Mouse (Mus musculus) midbrain, embryonic 12.5 days (tissue): Measurements from ENCODE around the gene Alg12. TPM values are rescaled to one million over a fixed set of nuclear protein-coding genes. Genes with fewer than 3 reads are reported as not detected.

Source experiments
- ATAC-seq: fragments of 200-750 bp; cut with Nextera tagmentation; 2 replicates; pipeline ENCODE4 v1.8.0; 2017; ENCODE audit warnings: low read depth, moderate TSS enrichment, moderate library complexity; ENCODE audit not compliant: low FRiP score
- H3K27ac ChIP-seq: fragments of 300-500 bp; sonication (generic); replicated peaks from 2 replicates; pipeline ENCODE4 v1.5.1; 2016; ENCODE audit warnings: mild to moderate bottlenecking
- H3K27me3 ChIP-seq: fragments of 300-500 bp; sonication (generic); 2 replicates; pipeline ENCODE4 v1.6.1; 2016; ENCODE audit warnings: mild to moderate bottlenecking
- H3K36me3 ChIP-seq: fragments of 300-500 bp; sonication (generic); 2 replicates; pipeline ENCODE4 v1.6.1; 2016
- H3K4me1 ChIP-seq: fragments of 300-500 bp; sonication (generic); 2 replicates; pipeline ENCODE4 v1.6.1; 2016
- H3K4me2 ChIP-seq: fragments of 300-500 bp; sonication (generic); replicated peaks from 2 replicates; pipeline ENCODE4 v1.6.1; 2016; ENCODE audit warnings: mild to moderate bottlenecking, moderate library complexity
- H3K4me3 ChIP-seq: fragments of 300-500 bp; sonication (generic); 2 replicates; pipeline ENCODE4 v1.5.1; 2016; ENCODE audit warnings: mild to moderate bottlenecking
- H3K9ac ChIP-seq: fragments of 300-500 bp; sonication (generic); replicated peaks from 2 replicates; pipeline ENCODE4 v1.6.1; 2016; ENCODE audit warnings: mild to moderate bottlenecking, moderate library complexity
- H3K9me3 ChIP-seq: fragments of 300-500 bp; sonication (generic); 2 replicates; pipeline ENCODE4 v1.6.1; 2016; ENCODE audit warnings: mild to moderate bottlenecking
- WGBS: fragments of 180-500 bp; shearing (Covaris S2); methylation state at CpG from one replicate; pipeline ENCODE4 v1.1.7; 2016; 5-methylcytosine and 5-hydroxymethylcytosine counted together
- polyA plus RNA-seq: library from polyadenylated mRNA; unstranded; fragments of >200 nt; fragmentation: Nextera tagmentation; extraction: Ambion mirVana; gene quantifications from 2 replicates; pipeline ENCODE4 v1.2.1, GENCODE M21; 2016

Gene Alg12
- polyA plus RNA-seq, 1 experiment from 2014 or later = 8.3 TPM

- H3K4me1 ChIP-seq = peaks cover 25% of the 10 kb centered on the region
- WGBS = 42% methylated on average over 9 of the region's 9 CpGs
- H3K9ac ChIP-seq = no peak overlapping the region
- peak; percentile 20; the same call in 1 of the 2 replicates for ATAC-seq
- H3K27me3 ChIP-seq = peaks cover 27% of the 10 kb centered on the region; the same call in 1 of the 2 replicates
- H3K4me2 ChIP-seq = no peak overlapping the region
- H3K4me3 ChIP-seq = no peak overlapping the region
- H3K27ac ChIP-seq = peak overlapping the region; percentile 4; the same call in 1 of the 2 replicates
- H3K9me3 ChIP-seq = no peaks in the 10 kb centered on the region
- no peaks in the 10 kb centered on the region for H3K36me3 ChIP-seq
Observed at GRCm38 (mm10) chr15:88839271-88839670, 20.2 kb upstream of the Alg12 start.

GRCm38 (mm10) chr15:88837977-88838376 lies 18.9 kb upstream of the Alg12 start:
- peaks cover 25% of the 10 kb centered on the region for H3K4me1 ChIP-seq
- H3K9me3 ChIP-seq = no peaks in the 10 kb centered on the region
- H3K36me3 ChIP-seq = no peaks in the 10 kb centered on the region
- H3K9ac ChIP-seq = peak overlapping the region; percentile 53
- H3K4me2 ChIP-seq = peak overlapping the region; percentile 81
- no peak overlapping the region for H3K27ac ChIP-seq
- no peak for ATAC-seq
- H3K27me3 ChIP-seq = peaks cover 27% of the 10 kb centered on the region; the same call in 1 of the 2 replicates
- 2% methylated on average over 11 of the region's 11 CpGs for WGBS
- H3K4me3 ChIP-seq = peak overlapping the region; percentile 45

DNA sequence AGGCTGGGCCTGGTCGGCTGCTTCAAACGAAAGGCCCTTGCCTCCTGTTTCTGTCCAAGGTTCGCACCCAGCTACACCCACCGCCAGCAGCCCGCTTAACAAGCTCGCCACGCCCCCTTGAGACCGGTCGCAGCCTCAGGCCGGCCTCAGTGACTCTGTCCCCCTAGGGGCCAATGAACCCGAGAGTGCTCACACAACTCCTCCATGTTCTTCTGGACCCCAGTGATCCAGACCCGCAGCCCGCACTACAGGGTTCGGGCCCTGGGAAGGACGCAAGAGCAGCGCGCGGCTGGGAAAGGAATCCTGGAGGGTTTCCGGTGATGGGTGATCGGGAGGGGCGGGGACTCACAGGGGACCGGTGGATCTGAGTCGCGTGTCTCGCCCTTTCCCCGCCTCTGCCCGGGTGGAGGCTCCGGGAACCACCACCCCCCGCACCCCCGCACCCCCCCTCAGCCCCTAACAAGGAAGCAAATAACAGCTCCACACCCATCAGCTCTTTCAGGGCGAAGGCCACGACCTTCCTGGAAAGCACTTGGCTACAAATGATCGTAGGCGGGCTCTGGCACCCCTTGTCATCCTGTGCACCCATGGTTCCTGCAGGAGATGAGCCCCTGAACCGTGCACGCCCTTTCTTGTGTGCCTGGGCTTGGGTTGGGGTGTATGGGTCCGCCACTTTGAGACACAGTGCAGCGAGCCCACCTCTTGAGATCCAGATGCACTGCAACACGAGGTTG lies 18.2 kb upstream of the Alg12 start:
- peaks cover 25% of the 10 kb centered on the region for H3K4me1 ChIP-seq
- peak overlapping the region; percentile 45 for H3K4me3 ChIP-seq
- no peak overlapping the region for H3K27ac ChIP-seq
- under 1% methylated on average over 39 of the region's 39 CpGs for WGBS
- peaks cover 26% of the 10 kb centered on the region; the same call in 1 of the 2 replicates for H3K27me3 ChIP-seq
- no peaks in the 10 kb centered on the region for H3K36me3 ChIP-seq
- H3K9ac ChIP-seq = peak overlapping the region; percentile 53
- H3K4me2 ChIP-seq = peak overlapping the region; percentile 81
- no peaks in the 10 kb centered on the region for H3K9me3 ChIP-seq
- ATAC-seq = peak; percentile 42

DNA sequence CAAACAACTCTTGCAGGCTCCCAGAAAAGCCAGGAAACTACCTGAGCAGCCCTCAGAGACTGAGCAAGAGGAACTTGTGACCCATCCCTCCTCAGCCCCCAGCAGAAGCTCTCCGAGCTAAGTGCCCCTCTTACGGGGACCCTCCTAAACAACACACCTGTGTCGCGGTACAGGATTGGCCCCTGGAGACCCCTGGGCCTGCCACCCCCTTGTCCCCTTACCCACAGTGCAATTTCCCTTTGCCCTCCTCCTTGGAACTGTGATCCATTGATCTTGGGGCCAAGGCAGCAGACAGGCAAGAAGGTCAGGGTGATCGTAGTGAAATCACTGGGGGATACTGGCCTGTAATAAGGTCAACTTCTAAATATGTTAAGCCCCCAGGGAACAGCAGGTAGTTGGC lies 17.5 kb upstream of the Alg12 start:
- Histone ChIP-seq H3K4me1 (peaks cover 25% of the 10 kb centered on the region), H3K9ac (no peak overlapping the region), H3K4me3 (no peak overlapping the region), H3K4me2 (peak overlapping the region; percentile 81; the same call in 1 of the 2 replicates), H3K27me3 (peaks cover 21% of the 10 kb centered on the region; the same call in 1 of the 2 replicates), H3K27ac (no peak overlapping the region), H3K36me3 (no peaks in the 10 kb centered on the region), H3K9me3 (no peaks in the 10 kb centered on the region)
- WGBS = 73% methylated on average over 5 of the region's 5 CpGs
- ATAC-seq = no peak

DNA sequence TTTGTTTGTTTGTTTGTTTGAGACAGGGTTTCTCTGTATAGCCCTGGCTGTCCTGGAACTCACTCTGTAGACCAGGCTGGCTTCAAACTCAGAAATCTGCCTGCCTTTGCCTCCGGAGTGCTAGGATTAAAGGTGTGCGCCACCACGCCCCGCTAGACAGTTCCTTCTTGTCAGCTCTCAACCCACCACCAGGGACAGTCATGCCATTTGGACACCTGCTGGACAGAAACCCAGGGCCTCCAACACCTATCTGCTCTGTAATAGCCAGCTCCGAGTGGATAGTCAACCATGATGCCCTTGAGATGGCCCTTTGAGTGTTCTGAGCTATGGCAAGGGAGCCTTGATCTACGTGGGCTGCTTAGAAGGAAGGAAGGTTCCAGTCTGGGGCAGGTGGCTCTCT lies 16.9 kb upstream of the Alg12 start:
- H3K36me3 ChIP-seq = no peaks in the 10 kb centered on the region
- H3K4me1 ChIP-seq = peaks cover 25% of the 10 kb centered on the region
- no peak for ATAC-seq
- H3K27me3 ChIP-seq = peaks cover 21% of the 10 kb centered on the region; the same call in 1 of the 2 replicates
- H3K4me2 ChIP-seq = no peak overlapping the region
- no peak overlapping the region for H3K27ac ChIP-seq
- H3K9me3 ChIP-seq = no peaks in the 10 kb centered on the region
- H3K4me3 ChIP-seq = no peak overlapping the region
- no peak overlapping the region for H3K9ac ChIP-seq
- 86% methylated on average over 6 of the region's 6 CpGs for WGBS

GRCm38 (mm10) chr15:88832536-88832935 lies 13.4 kb upstream of the Alg12 start:
- no peaks in the 10 kb centered on the region for H3K36me3 ChIP-seq
- no peak overlapping the region for H3K9ac ChIP-seq
- no peak overlapping the region for H3K27ac ChIP-seq
- H3K4me1 ChIP-seq = peaks cover 6% of the 10 kb centered on the region; the same call in 1 of the 2 replicates
- H3K9me3 ChIP-seq = no peaks in the 10 kb centered on the region
- 84% methylated on average over 9 of the region's 9 CpGs for WGBS
- H3K27me3 ChIP-seq = peaks cover 10% of the 10 kb centered on the region; the same call in 1 of the 2 replicates
- no peak overlapping the region for H3K4me2 ChIP-seq
- ATAC-seq = no peak
- no peak overlapping the region for H3K4me3 ChIP-seq

- H3K9ac ChIP-seq = no peak overlapping the region
- no peaks in the 10 kb centered on the region for H3K9me3 ChIP-seq
- no peaks in the 10 kb centered on the region for H3K4me1 ChIP-seq
- H3K4me2 ChIP-seq = no peak overlapping the region
- no peak overlapping the region for H3K4me3 ChIP-seq
- no peak overlapping the region for H3K27ac ChIP-seq
- 68% methylated on average over 5 of the region's 5 CpGs for WGBS
- H3K27me3 ChIP-seq = peaks cover 5% of the 10 kb centered on the region; the same call in 1 of the 2 replicates
- peaks cover 5% of the 10 kb centered on the region; the same call in 1 of the 2 replicates for H3K36me3 ChIP-seq
- no peak for ATAC-seq
Observed at GRCm38 (mm10) chr15:88831482-88831881, 12.4 kb upstream of the Alg12 start.

DNA sequence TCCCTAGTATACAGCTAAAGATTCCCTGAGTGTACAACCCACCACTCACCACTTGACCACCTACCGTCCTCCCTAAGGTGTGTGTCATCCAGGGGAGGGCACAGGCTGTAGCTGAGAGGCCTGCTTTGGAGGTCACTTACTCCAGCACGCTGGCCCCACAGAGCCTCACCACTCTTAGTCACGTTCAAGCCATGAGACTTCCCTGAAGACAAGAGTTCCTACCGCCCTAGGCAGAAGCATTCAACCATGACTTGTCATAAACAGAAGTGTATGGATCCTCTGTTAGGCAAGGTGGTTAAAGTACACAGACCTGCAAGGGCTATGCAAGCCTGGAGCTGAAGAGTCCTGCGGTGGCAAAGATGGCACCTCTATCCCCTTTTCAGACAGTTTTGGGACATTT lies 11.6 kb upstream of the Alg12 start:
- H3K9ac ChIP-seq = no peak overlapping the region
- WGBS = 83% methylated on average over 5 of the region's 5 CpGs
- no peaks in the 10 kb centered on the region for H3K4me1 ChIP-seq
- peaks cover 13% of the 10 kb centered on the region for H3K36me3 ChIP-seq
- H3K27ac ChIP-seq = no peak overlapping the region
- H3K4me3 ChIP-seq = no peak overlapping the region
- no peaks in the 10 kb centered on the region; the same call in 1 of the 2 replicates for H3K27me3 ChIP-seq
- no peaks in the 10 kb centered on the region for H3K9me3 ChIP-seq
- H3K4me2 ChIP-seq = no peak overlapping the region
- ATAC-seq = no peak

DNA sequence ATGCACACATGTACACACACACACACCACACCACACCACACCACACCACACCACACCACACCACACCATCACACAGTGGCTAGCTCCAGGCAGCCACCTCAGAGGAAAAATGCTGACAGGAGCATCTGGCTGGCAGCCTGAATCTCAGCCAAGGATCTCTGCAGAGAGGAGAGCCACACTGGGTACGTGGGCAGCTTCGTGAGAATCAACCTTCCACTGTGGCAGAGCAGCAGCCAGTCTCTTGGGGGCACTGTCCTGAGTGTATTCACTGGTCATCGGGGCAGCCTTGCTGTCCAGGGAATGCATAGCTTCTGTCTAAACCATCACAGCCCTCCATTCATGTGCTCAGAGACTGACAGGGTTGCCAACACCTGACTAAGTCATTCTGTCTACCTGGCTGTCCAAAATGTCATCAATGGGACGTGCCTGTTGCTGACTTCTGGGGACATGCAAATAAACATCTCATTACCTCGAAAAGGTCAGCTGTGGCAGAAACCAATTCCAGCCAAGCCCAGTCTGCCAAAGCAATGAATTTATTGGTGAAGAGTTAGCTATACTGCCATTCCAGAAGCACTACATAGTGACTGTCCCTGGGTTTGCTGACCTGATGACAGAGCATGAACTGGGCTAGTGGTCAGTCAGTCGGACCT lies 10.8 kb upstream of the Alg12 start:
- WGBS = 83% methylated on average over 6 of the region's 6 CpGs
- H3K27ac ChIP-seq = no peak overlapping the region

DNA sequence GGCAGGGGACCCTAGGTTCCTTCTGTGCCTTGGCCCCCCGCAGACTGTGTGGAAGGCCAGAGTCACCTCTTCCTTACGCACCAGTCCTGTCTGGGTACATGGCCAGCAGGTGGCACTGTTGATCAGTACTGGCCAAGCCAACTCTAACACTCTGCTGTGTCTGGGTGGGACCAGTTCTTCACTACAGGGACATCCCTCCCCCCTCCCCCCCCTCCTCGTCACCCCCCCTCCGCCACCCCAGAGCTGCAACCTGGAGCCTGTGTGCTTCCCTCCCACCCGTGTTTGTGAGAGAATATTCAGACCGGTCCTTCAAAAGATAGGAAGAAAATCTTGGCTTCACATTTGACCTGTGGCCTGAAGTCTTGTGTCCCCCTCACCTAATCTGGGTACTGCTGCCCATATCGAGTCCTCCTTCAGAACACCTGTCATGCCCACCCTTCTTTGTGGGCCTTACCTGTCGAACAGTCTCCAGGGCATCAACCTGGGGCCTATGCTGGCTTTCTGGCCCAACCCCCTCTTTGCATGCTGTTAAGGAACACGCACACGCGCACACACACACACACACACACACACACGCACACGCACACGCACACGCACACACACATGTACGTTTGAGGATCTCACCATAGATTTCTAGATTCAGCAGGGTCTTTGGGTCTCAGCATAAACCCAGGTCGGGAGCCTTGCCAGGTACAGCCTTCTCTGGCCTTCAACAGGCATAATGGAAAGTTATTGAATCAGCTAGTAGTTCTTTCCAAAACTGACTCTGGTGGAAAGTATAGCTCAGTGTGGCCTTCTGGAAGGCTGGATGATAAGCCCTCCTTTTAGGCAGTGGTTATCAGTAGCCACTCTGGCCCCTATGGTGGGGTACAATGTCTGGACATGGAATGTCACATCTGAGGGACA lies 9.9 kb upstream of the Alg12 start:
- no peak overlapping the region for H3K9ac ChIP-seq
- no peak overlapping the region for H3K4me3 ChIP-seq
- no peak overlapping the region for H3K4me2 ChIP-seq
- H3K27ac ChIP-seq = no peak overlapping the region
- H3K9me3 ChIP-seq = no peaks in the 10 kb centered on the region
- H3K4me1 ChIP-seq = no peaks in the 10 kb centered on the region
- peaks cover 29% of the 10 kb centered on the region for H3K36me3 ChIP-seq
- H3K27me3 ChIP-seq = no peaks in the 10 kb centered on the region; the same call in 1 of the 2 replicates
- WGBS = 57% methylated on average over 17 of the region's 17 CpGs
- peak; percentile 82 for ATAC-seq

More for the DNA sequence above, 10.8 kb upstream of the Alg12 start:
- Histone ChIP-seq H3K9ac (no peak overlapping the region), H3K4me2 (no peak overlapping the region), H3K27me3 (no peaks in the 10 kb centered on the region; the same call in 1 of the 2 replicates), H3K9me3 (no peaks in the 10 kb centered on the region), H3K4me1 (no peaks in the 10 kb centered on the region), H3K4me3 (no peak overlapping the region), H3K36me3 (peaks cover 21% of the 10 kb centered on the region)
- ATAC-seq = no peak

- no peaks in the 10 kb centered on the region for H3K4me1 ChIP-seq
- ATAC-seq = peak; percentile 59
- H3K4me2 ChIP-seq = no peak overlapping the region
- WGBS = 27% methylated on average over 9 of the region's 9 CpGs
- no peaks in the 10 kb centered on the region; the same call in 1 of the 2 replicates for H3K27me3 ChIP-seq
- no peak overlapping the region for H3K27ac ChIP-seq
- no peaks in the 10 kb centered on the region for H3K9me3 ChIP-seq
- peaks cover 38% of the 10 kb centered on the region for H3K36me3 ChIP-seq
- no peak overlapping the region for H3K4me3 ChIP-seq
- H3K9ac ChIP-seq = no peak overlapping the region
Observed at GRCm38 (mm10) chr15:88827991-88828799, 9.1 kb upstream of the Alg12 start.
